Mouse (Mus musculus) MEL (cell line): ENCODE measurements around the gene Drd2.

Experiments used
- GATA1 ChIP-seq: IDR thresholded peaks from 2 replicates; pipeline ENCODE4 v1.6.1; 2011; ENCODE audit warnings: low read depth, low read length, improper control_type of control experiment
- ZC3H11A ChIP-seq: IDR thresholded peaks from 2 replicates; pipeline ENCODE4 v1.6.1; 2012; ENCODE audit warnings: low read depth, mild to moderate bottlenecking, inconsistent platforms, low read length, improper control_type of control experiment
- ZKSCAN1 ChIP-seq: IDR thresholded peaks from 2 replicates; pipeline ENCODE4 v1.6.1; 2012; ENCODE audit warnings: low read depth, mild to moderate bottlenecking, inconsistent platforms, low read length, improper control_type of control experiment, moderate library complexity

GRCm38 (mm10) chr9:49423866-49424265, 83.4 kb downstream of the Drd2 start:
- TF ChIP-seq ZC3H11A, result no peak
- no peak for TF ChIP-seq ZKSCAN1
- no peak for TF ChIP-seq GATA1
